Mouse (Mus musculus): ENCODE results near the gene Lect2. TPM values are rescaled to one million over a fixed set of nuclear protein-coding genes. Genes with fewer than 3 reads are reported as not detected.

Lect2 gene
- total and polyA plus RNA-seq, 2 experiments from 2014 or later = not detected

GRCm38 (mm10) chr13:56494440-56494839 lies 53.9 kb downstream of the Lect2 start:
- Histone ChIP-seq H3K27ac (ENCODE audit: low read depth) (no peak overlapping the region), H3K9me3 (replicated peaks; ENCODE audit: control insufficient read depth, low read length) (no peaks in the 10 kb centered on the region), H3K4me1 (ENCODE audit: control insufficient read depth, insufficient read depth) (no peaks in the 10 kb centered on the region), H3K4me3 (ENCODE audit: low read depth, low read length) (no peak overlapping the region), H3K9ac (replicated peaks; ENCODE audit: low read depth, low read length) (no peak overlapping the region), H3K27me3 (ENCODE audit: control insufficient read depth, insufficient read depth, low read length) (no peaks in the 10 kb centered on the region), H3K36me3 (replicated peaks; ENCODE audit: control insufficient read depth, insufficient read depth, low read length) (no peaks in the 10 kb centered on the region), H3K4me2 (ENCODE audit: low read depth, low read length) (no peak overlapping the region)
- no peak for ATAC-seq (ENCODE audit: insufficient read depth, low read depth)
- TF ChIP-seq EP300 (IDR thresholded peaks at IDR 0.05; ENCODE audit: low read depth) (no peak), CTCF (IDR thresholded peaks at IDR 0.05; ENCODE audit: low read depth) (no peak)
- WGBS = 49% methylated on average over 3 of the region's 3 CpGs
- DNase-seq (ENCODE audit: low spot score) = no peak

Other genes with a start within 250 kb of the Lect2 start
- gene Gm3045, start 121.9 kb downstream of the Lect2 start, total RNA-seq (2014; rRNA removed; ENCODE audit: low replicate concordance) = not detected in 2 replicates
- not detected in 2 replicates for gene Gm3045, start 121.9 kb downstream of the Lect2 start, polyA plus RNA-seq (2015; fragmentation: Nextera tagmentation; extraction: Ambion mirVana)
- gene Slc25a48, start 110.1 kb downstream of the Lect2 start, total RNA-seq (2014; rRNA removed; ENCODE audit: low replicate concordance) = 0.57 TPM in 1 of 2 replicates, not detected in the other
- gene Slc25a48, start 110.1 kb downstream of the Lect2 start, polyA plus RNA-seq (2015; fragmentation: Nextera tagmentation; extraction: Ambion mirVana) = not detected in 2 replicates
- not detected in 2 replicates for gene Il9, start 66.3 kb downstream of the Lect2 start, total RNA-seq (2014; rRNA removed; ENCODE audit: low replicate concordance)
- gene Il9, start 66.3 kb downstream of the Lect2 start, polyA plus RNA-seq (2015; fragmentation: Nextera tagmentation; extraction: Ambion mirVana) = not detected in 2 replicates
- 0.08 and 1.1 TPM in 2 replicates for gene Fbxl21, start 26.0 kb downstream of the Lect2 start, total RNA-seq (2014; rRNA removed; ENCODE audit: low replicate concordance)
- gene Fbxl21, start 26.0 kb downstream of the Lect2 start, polyA plus RNA-seq (2015; fragmentation: Nextera tagmentation; extraction: Ambion mirVana) = 0.70 and 0.92 TPM in 2 replicates
- 31.3 and 43.1 TPM in 2 replicates for gene Tgfbi, start 61.0 kb upstream of the Lect2 start, total RNA-seq (2014; rRNA removed; ENCODE audit: low replicate concordance)
- 23.1 and 24.3 TPM in 2 replicates for gene Tgfbi, start 61.0 kb upstream of the Lect2 start, polyA plus RNA-seq (2015; fragmentation: Nextera tagmentation; extraction: Ambion mirVana)
- 29.2 and 36.9 TPM in 2 replicates for gene Smad5, start 154.5 kb upstream of the Lect2 start, total RNA-seq (2014; rRNA removed; ENCODE audit: low replicate concordance)
- 10.1 and 12.0 TPM in 2 replicates for gene Smad5, start 154.5 kb upstream of the Lect2 start, polyA plus RNA-seq (2015; fragmentation: Nextera tagmentation; extraction: Ambion mirVana)
- gene Gm45623, start 205.3 kb upstream of the Lect2 start, total RNA-seq (2014; rRNA removed; ENCODE audit: low replicate concordance) = not detected in 2 replicates
- not detected in 2 replicates for gene Gm45623, start 205.3 kb upstream of the Lect2 start, polyA plus RNA-seq (2015; fragmentation: Nextera tagmentation; extraction: Ambion mirVana)

All from heart, postnatal 0 days (tissue).